Mouse (Mus musculus) liver, adult 2 months (tissue): ENCODE data around the gene Tnfrsf21. TPM values are rescaled to one million over a fixed set of nuclear protein-coding genes. Genes with fewer than 3 reads are reported as not detected.

ENCODE experiments used
- DNase-seq: peaks from one replicate; pipeline ENCODE4 v3.0.0-alpha.2; 2011; ENCODE audit warnings: low read depth, low spot score; ENCODE audit errors: extremely low read depth
- H3K27ac ChIP-seq: fragments of 200-500 bp; replicated peaks from 2 replicates; pipeline ENCODE4 v1.5.1; 2012; ENCODE audit warnings: low read depth, mild to moderate bottlenecking, control low read depth, inconsistent platforms, low read length; ENCODE audit not compliant: insufficient read depth
- H3K27me3 ChIP-seq: fragments of 200-500 bp; 2 replicates; pipeline ENCODE4 v1.6.1; 2012; ENCODE audit warnings: mild to moderate bottlenecking, moderate library complexity, low read length, inconsistent platforms; ENCODE audit not compliant: control insufficient read depth, insufficient read depth
- H3K36me3 ChIP-seq: fragments of 200-500 bp; 2 replicates; pipeline ENCODE4 v1.6.1; 2012; ENCODE audit warnings: low read length, inconsistent platforms; ENCODE audit not compliant: control insufficient read depth, insufficient read depth
- H3K4me1 ChIP-seq: fragments of 200-500 bp; 2 replicates; pipeline ENCODE4 v1.6.1; 2011; ENCODE audit warnings: low read length; ENCODE audit not compliant: control insufficient read depth, insufficient read depth
- H3K4me3 ChIP-seq: fragments of 200-500 bp; 2 replicates; pipeline ENCODE4 v1.5.1; 2011; ENCODE audit warnings: low read depth, mild to moderate bottlenecking, control low read depth, low read length, moderate library complexity; ENCODE audit not compliant: insufficient read depth
- H3K79me2 ChIP-seq: fragments of 200-500 bp; 2 replicates; pipeline ENCODE4 v1.6.1; 2012; ENCODE audit warnings: inconsistent platforms, mild to moderate bottlenecking, low read length, moderate library complexity; ENCODE audit not compliant: control insufficient read depth, insufficient read depth
- H3K9ac ChIP-seq: fragments of 200-500 bp; 2 replicates; pipeline ENCODE4 v1.6.1; 2012; ENCODE audit warnings: low read depth, mild to moderate bottlenecking, control low read depth, inconsistent platforms, low read length
- CTCF ChIP-seq: fragments of 200-500 bp; IDR thresholded peaks from 2 replicates; pipeline ENCODE4 v1.5.1; 2011; ENCODE audit warnings: low read depth, low read length, control low read depth
- POLR2A ChIP-seq: fragments of 200-500 bp; IDR thresholded peaks from 2 replicates; pipeline ENCODE4 v1.6.1; 2011; ENCODE audit warnings: low read length, control low read depth; ENCODE audit not compliant: insufficient read depth; ENCODE audit errors: extremely low read depth
- WGBS: fragments of 180-500 bp; shearing (Covaris S2); methylation state at CpG from one replicate; pipeline ENCODE4 v1.1.7; 2018; 5-methylcytosine and 5-hydroxymethylcytosine counted together
- polyA plus RNA-seq: library from polyadenylated mRNA; depleted of rRNA; stranded (reverse); fragments of >200 nt; gene quantifications from 2 replicates; pipeline ENCODE4 v1.2.3, GENCODE M21; 2012
- total RNA-seq: library from RNA; depleted of rRNA; stranded (reverse); fragments of >200 nt; gene quantifications from 2 replicates; pipeline ENCODE4 v1.2.3, GENCODE M21; 2014

The Tnfrsf21 gene
- total and polyA plus RNA-seq, 2 experiments, result 3.8 to 4.1 TPM

DNA sequence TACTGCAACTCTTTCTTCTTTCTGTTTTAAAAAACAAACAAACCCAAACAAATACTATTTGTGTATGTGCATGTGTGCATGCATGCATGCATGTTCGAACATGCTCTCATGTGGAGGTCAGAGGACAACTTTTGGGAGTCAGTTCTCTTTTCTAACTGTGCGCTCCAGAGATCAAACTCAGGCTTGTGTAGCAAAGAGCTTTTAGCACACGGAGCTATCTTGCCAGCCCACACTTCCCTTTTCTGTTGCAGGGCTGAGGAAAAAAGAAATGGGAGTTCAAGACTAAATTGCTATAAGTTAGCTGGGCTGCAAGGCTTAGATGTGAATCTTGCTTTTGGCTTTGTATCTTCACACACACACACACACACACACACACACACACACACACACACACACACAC lies 24.2 kb downstream of the Tnfrsf21 start:
- DNase-seq, result no peak
- no peaks in the 10 kb centered on the region for H3K27me3 ChIP-seq
- no peak for TF ChIP-seq CTCF
- TF ChIP-seq POLR2A, result no peak
- H3K4me3 ChIP-seq, result no peak overlapping the region
- H3K36me3 ChIP-seq, result no peaks in the 10 kb centered on the region
- H3K9ac ChIP-seq, result no peak overlapping the region
- no peaks in the 10 kb centered on the region; the same call in 1 of the 2 replicates for H3K79me2 ChIP-seq
- no peak overlapping the region for H3K27ac ChIP-seq
- no peaks in the 10 kb centered on the region for H3K4me1 ChIP-seq
- WGBS, result 74% methylated on average over 3 of the region's 3 CpGs

DNA sequence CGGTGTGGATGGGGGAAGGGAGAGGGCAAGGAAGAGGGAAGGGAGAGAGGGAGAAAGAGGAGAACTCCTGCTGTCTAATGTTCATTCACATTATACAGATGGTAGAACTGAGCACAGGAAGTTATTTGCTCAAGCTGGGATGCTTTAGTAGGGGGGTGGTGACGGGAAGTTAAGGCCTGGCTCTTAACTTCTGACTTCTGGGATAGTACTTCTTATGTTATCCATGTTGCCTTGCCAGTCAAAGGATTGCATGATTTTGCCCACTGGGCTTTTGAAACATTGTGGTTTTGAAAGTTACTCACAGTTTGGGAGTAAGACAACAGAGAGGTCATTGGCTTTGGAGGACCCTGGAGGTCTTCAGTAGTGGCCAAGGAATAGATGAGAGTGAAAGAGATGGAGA lies 34.3 kb downstream of the Tnfrsf21 start:
- no peak for TF ChIP-seq CTCF
- no peak for TF ChIP-seq POLR2A
- Histone ChIP-seq H3K27me3 (no peaks in the 10 kb centered on the region), H3K4me3 (no peak overlapping the region), H3K27ac (no peak overlapping the region), H3K36me3 (no peaks in the 10 kb centered on the region), H3K4me1 (peaks cover 4% of the 10 kb centered on the region; the same call in 1 of the 2 replicates), H3K79me2 (no peaks in the 10 kb centered on the region), H3K9ac (no peak overlapping the region)
- 87% methylated on average over 2 of the region's 2 CpGs for WGBS
- no peak for DNase-seq

DNA sequence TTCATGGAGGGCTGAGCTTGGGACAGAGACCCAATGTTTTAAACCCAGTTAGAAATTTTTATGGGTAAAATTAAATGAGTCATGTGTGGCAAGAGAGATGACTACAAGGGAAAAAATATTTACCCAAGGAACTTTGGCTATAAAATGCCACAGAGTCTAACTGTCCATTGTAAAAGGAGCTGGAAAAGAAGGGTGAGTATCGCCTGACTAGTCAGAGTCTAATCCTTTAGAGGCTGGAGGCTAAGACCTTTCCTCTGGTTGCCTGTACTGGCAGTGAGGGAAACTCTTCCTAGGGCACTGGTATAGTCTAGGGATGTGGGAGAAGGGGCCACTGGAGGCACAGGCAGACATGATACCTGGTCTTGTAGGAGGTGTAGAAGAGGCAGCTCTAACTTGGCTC lies 36.4 kb downstream of the Tnfrsf21 start:
- Histone ChIP-seq H3K4me3 (no peak overlapping the region), H3K9ac (no peak overlapping the region), H3K79me2 (no peaks in the 10 kb centered on the region), H3K27ac (no peak overlapping the region), H3K36me3 (no peaks in the 10 kb centered on the region), H3K4me1 (no peaks in the 10 kb centered on the region), H3K27me3 (no peaks in the 10 kb centered on the region)
- no peak for DNase-seq
- 100% methylated on average over 1 of the region's 1 CpGs for WGBS
- TF ChIP-seq POLR2A (no peak), CTCF (no peak)

DNA sequence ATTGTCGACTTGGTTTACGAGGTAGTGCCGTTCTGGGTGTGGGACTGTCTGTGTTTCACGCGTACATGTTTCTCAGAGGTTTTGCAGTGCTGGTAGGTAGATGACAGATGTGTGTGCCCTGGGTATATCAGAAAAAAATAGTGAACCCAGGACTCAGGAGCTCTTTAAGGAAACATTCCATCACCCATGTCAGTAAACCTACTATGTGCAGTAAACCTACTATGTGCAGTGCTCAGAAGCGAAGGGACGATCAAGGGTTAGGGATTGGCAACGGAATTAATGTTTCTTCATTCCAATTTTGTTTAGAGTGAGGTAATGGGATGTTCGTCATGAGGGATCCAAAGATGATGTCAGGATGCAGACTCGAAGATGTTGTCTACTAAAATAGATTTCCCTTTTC lies 37.6 kb downstream of the Tnfrsf21 start:
- Histone ChIP-seq H3K4me3 (no peak overlapping the region), H3K27ac (no peak overlapping the region), H3K36me3 (no peaks in the 10 kb centered on the region), H3K9ac (no peak overlapping the region), H3K27me3 (no peaks in the 10 kb centered on the region), H3K79me2 (no peaks in the 10 kb centered on the region), H3K4me1 (no peaks in the 10 kb centered on the region)
- no peak for DNase-seq
- TF ChIP-seq POLR2A, result no peak
- TF ChIP-seq CTCF, result no peak
- WGBS, result 92% methylated on average over 10 of the region's 10 CpGs

DNA sequence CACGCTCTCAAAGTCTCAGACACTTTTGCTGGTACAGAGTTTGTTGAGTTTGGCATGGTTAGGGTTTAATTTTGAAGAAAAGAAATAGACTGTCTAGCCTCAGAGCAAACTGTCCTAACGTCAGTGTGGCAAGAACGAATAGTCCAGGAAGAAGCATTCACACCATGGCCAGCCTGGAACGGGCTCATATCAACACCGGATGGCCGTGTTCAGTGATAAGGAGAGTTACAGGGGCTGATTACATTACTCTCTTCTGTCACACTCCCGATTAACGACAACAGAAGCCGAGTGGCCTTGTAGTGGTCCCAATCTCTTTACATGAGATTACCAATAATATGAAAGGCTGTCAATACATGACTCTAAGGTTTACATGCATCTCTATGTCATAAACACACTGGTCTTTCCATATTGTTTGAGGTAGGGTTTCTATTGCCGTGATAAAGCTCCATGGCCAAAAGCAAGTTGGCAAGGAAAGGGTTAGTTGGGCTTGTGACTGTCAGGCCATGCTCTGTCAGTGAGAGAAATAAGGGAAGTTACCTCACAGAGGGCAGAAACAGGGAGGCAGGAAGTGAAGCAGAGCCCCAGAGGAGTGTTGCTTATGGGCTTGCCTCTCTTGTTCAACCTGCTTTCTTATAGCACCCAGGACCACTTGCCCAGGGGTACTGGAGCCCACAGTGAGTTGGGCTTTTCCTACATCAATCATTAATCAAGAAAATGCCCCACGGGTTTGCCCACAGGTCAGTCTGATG lies 42.1 kb downstream of the Tnfrsf21 start:
- Histone ChIP-seq H3K36me3 (no peaks in the 10 kb centered on the region), H3K79me2 (no peaks in the 10 kb centered on the region), H3K27ac (no peak overlapping the region), H3K27me3 (no peaks in the 10 kb centered on the region), H3K4me1 (no peaks in the 10 kb centered on the region), H3K4me3 (no peak overlapping the region), H3K9ac (no peak overlapping the region)
- DNase-seq, result peak; percentile 6
- TF ChIP-seq CTCF (no peak), POLR2A (no peak)
- WGBS, result 75% methylated on average over 11 of the region's 11 CpGs

DNA sequence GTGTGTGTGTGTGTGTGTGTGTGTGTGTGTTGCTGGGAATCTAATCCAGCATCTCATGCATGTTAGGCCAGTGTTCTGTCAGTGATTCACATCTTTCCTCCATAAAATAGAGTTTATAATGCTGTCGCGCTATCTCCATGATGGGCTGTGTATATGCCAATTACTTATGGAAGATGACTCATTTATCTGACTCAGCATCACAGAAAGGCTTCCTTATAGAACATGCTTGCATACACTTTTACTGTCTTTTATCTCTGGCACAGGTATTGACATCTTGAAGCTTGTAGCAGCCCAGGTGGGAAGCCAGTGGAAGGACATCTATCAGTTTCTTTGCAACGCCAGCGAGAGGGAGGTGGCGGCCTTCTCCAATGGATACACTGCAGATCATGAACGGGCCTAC lies 48.4 kb downstream of the Tnfrsf21 start:
- no peak overlapping the region for H3K9ac ChIP-seq

More for the DNA sequence above, 48.4 kb downstream of the Tnfrsf21 start:
- WGBS, result 92% methylated on average over 6 of the region's 6 CpGs
- no peaks in the 10 kb centered on the region for H3K36me3 ChIP-seq
- H3K4me3 ChIP-seq, result no peak overlapping the region
- H3K4me1 ChIP-seq, result no peaks in the 10 kb centered on the region
- H3K27ac ChIP-seq, result no peak overlapping the region
- no peaks in the 10 kb centered on the region for H3K79me2 ChIP-seq
- no peak for TF ChIP-seq CTCF
- no peak for TF ChIP-seq POLR2A
- DNase-seq, result no peak
- H3K27me3 ChIP-seq, result no peaks in the 10 kb centered on the region
